Mouse (Mus musculus): ENCODE measurements around the gene Prom2. TPM values are rescaled to one million over a fixed set of nuclear protein-coding genes. Genes with fewer than 3 reads are reported as not detected.

Prom2 gene
- total RNA-seq (2017) = not detected in 3 replicates

DNA sequence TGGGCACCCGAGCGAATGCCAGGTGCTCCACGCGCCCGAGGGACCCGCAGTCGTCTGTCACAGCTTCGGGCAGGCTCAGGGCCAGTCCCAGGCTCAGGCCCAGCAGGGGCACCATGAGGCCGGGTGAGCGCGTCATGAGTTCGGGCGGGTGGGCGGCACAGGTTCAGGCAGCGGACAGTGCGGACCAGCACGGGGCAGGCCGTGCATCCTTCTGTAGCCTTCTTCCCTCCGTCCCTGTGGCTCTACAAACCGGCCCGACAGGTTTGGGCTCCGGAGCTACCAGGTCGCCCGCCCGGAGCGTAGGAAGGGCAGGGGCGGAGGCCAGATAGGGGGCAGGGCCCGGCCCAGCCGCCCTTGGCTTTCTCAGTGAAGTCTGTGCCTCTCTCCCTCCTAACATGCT lies at the start of gene Prom2:
Prom2 (minus strand) TSS at position 283 of the 400 bp plus-strand sequence.
- ATAC-seq (replicated peaks; ENCODE audit: insufficient number of reproducible peaks, low FRiP score, low TSS enrichment, poor library complexity, severe bottlenecking) = no peak

GRCm38 (mm10) chr2:127590840-127591239 lies 49.6 kb upstream of the Prom2 start:
- ATAC-seq (replicated peaks; ENCODE audit: insufficient number of reproducible peaks, low FRiP score, low TSS enrichment, poor library complexity, severe bottlenecking) = no peak

DNA sequence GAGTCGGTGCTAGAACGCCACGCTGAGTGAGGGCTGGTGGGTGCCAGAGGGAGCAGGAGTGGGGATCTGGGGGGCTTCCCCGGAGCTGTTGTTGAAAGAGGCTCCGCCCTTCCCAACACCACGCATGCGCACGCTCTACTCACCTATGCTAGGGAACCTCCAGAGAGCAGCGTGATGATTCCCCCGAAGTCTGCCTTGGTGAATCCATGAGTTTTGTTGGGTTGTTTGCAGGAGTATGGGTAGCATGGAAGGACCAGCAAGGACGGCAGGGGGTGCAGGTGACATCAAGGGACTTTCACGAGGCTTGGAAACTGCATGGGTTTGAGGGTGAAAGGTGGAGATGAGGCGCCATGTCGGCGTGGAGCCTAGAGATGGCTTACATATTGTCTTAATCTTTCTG lies 48.9 kb upstream of the Prom2 start:
- ATAC-seq (replicated peaks; ENCODE audit: insufficient number of reproducible peaks, low FRiP score, low TSS enrichment, poor library complexity, severe bottlenecking) = no peak

GRCm38 (mm10) chr2:127588897-127589296 lies 47.6 kb upstream of the Prom2 start:
- no peak for ATAC-seq (replicated peaks; ENCODE audit: insufficient number of reproducible peaks, low FRiP score, low TSS enrichment, poor library complexity, severe bottlenecking)

DNA sequence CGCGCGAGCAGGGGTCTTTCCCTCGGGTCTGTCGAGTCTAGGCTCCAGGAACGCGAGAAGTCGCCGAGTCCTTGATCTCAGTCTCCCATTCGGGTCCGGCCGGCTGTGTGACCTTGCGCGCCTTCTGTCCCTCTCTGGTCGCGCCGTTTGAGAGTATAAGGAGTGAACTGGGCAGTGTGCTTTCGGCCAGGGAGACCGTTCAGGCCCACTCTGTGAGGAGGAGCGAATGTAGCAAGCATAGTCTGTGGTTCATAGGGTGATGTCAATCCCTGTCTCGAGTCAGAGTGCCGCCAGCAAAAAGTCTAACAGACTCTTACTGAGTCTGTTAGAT lies 46.2 kb upstream of the Prom2 start:
- ATAC-seq (replicated peaks; ENCODE audit: insufficient number of reproducible peaks, low FRiP score, low TSS enrichment, poor library complexity, severe bottlenecking) = no peak

- ATAC-seq (replicated peaks; ENCODE audit: insufficient number of reproducible peaks, low FRiP score, low TSS enrichment, poor library complexity, severe bottlenecking) = peak; percentile 64
Measured at GRCm38 (mm10) chr2:127586694-127587513, 45.6 kb upstream of the Prom2 start, which contains the start of the genes Zfp661 and Mrps5. TSS of gene Zfp661 (minus strand) at chr2:127587094. TSS of gene Mrps5 (plus strand) at chr2:127587222.

- peak; percentile 92 for ATAC-seq (replicated peaks; ENCODE audit: insufficient number of reproducible peaks, low FRiP score, low TSS enrichment, poor library complexity, severe bottlenecking)
Measured at GRCm38 (mm10) chr2:127584436-127584858, 43.2 kb upstream of the Prom2 start.

- ATAC-seq (replicated peaks; ENCODE audit: insufficient number of reproducible peaks, low FRiP score, low TSS enrichment, poor library complexity, severe bottlenecking) = no peak
Measured at GRCm38 (mm10) chr2:127573322-127573721, 32.1 kb upstream of the Prom2 start.

DNA sequence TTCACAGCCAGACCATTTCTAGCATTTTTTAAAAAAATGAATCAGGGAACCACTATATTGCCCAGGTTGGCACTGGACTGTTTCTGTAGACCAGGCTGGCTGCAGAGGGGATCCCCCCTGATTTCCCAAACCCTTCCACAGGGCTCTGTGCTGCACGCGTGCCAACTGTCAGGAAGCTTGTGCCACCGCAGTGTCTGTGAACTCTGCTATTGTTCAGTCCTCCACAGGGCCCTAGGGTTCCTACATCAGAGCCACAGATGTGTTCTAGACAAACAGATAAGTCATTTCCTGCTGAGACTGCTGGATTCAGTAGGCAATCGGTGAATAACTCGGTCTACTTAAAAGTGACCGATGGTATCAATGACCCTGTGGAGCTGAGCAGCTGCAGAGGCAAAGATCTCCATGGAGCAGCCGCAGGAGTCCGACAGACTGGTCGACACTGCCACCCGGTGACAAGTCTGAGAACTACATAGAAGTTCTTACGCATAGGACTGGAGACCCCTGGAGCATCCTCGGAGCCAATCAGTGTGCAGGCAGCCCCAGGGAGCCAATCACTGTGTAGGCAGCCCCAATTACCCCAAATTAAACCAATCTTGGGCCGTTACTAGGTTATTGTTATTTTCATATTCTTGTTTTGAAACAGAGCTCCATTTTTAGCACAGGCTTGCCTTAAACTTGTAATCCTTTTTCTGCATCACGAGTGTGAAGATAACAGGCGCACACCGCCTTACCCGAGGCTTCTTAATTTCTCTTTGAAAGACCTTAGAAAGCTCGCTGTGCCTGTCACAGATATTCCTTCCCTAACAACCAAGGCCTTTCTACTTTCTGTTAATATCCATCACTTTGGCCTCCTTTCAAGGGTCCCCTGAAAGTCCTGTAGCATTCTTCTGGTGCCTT lies 18.1 kb upstream of the Prom2 start:
- peak; percentile 87 for ATAC-seq (replicated peaks; ENCODE audit: insufficient number of reproducible peaks, low FRiP score, low TSS enrichment, poor library complexity, severe bottlenecking)

DNA sequence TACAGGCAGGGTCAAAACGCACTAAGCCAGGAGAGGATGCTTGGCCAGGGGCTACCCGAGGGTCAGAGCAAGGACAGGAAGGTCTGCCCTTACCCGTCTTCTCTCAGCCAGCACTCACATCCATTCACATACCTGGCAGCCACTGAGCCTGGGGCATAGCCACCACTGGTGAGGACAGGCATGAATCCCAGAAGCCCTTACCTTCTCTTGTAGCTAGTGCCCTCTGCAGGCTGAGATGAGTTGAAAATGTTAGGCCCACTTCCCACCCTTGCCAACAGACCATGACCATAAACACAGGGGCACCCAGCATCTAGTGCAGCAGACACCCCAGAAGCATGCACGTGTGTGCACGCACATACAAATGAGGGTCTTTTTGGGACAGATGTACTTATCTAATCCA lies 9.8 kb upstream of the Prom2 start:
- ATAC-seq (replicated peaks; ENCODE audit: insufficient number of reproducible peaks, low FRiP score, low TSS enrichment, poor library complexity, severe bottlenecking) = no peak

- no peak for ATAC-seq (replicated peaks; ENCODE audit: insufficient number of reproducible peaks, low FRiP score, low TSS enrichment, poor library complexity, severe bottlenecking)
Measured at GRCm38 (mm10) chr2:127550446-127550845, 9.2 kb upstream of the Prom2 start.

GRCm38 (mm10) chr2:127549711-127550110 lies 8.4 kb upstream of the Prom2 start:
- ATAC-seq (replicated peaks; ENCODE audit: insufficient number of reproducible peaks, low FRiP score, low TSS enrichment, poor library complexity, severe bottlenecking) = no peak

DNA sequence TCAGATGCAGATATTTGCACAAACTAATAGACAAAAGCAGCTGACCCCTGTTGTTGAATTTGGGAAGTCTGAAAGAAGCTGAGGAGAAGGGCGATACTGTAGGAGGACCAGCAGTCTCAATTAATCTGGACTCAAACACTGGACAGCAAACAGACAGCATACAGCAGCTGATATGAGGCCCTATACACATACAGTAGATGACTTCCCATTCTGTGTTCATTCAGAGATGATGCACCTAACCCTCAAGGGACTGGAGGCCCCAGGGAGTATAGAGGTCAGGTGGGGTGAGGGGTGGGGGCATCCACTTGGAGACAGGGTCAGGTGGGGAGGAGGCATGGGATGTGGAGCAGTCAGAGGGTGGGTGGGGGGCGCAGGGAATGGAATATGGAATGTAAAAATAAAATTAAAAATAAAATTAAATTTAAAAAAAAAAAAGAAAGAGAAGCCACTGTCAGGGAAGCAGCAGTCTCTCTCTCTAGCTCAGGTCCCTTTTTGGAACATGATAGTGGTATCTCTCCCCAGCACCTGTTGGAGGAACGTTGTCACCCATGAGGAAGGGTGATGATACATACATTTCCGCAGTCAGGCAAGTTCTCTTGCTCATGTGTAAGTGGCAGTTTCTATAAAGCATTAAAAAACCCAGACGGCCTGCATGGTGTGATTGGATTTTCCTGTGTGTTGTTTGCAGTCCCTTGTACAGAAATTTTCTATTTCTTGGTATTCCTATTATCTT lies 7.2 kb upstream of the Prom2 start:
- no peak for ATAC-seq (replicated peaks; ENCODE audit: insufficient number of reproducible peaks, low FRiP score, low TSS enrichment, poor library complexity, severe bottlenecking)

GRCm38 (mm10) chr2:127541697-127542096 lies 430 bp upstream of the Prom2 start:
- ATAC-seq (replicated peaks; ENCODE audit: insufficient number of reproducible peaks, low FRiP score, low TSS enrichment, poor library complexity, severe bottlenecking) = no peak

DNA sequence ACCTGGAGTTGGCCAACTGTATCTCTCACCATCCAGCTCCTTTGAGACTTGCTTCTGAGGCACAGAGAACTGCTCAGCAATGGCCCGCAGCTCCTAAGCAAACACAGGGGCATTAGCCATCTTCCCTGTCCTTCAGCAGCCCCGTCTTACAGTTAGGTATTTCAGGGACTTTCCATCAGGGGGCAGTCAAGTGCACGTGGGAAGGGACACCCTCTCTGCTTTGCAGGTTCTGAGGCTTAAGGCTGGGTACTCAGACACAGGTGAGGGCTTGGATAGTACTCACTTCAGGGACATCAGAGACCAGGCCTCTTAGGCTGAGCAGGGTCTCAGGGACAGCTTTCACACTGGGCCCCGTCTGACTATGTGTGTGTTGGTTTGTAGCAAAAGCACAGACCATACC lies 1.8 kb downstream of the Prom2 start:
- ATAC-seq (replicated peaks; ENCODE audit: insufficient number of reproducible peaks, low FRiP score, low TSS enrichment, poor library complexity, severe bottlenecking) = no peak

GRCm38 (mm10) chr2:127537548-127537947 lies 3.7 kb downstream of the Prom2 start:
- ATAC-seq (replicated peaks; ENCODE audit: insufficient number of reproducible peaks, low FRiP score, low TSS enrichment, poor library complexity, severe bottlenecking) = no peak

DNA sequence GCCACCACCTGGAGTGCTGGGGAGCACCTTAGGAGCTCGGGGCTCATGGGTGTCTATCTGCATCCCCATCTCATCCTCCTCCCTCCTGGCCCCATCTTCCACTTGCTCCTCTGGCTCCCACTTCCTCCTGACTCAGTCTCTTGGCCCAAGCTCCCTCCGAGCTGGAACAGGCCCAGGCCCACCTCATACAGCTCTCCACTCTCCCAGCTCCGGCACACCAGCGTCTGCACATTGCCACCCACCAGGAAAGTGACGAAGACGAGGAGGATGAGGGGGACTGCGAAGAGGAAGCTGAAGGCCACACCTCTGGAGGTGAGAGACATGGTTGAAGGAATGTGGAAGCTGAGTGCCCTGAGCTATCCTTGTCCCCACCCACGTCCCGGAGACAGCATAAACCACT lies 5.9 kb downstream of the Prom2 start:
- ATAC-seq (replicated peaks; ENCODE audit: insufficient number of reproducible peaks, low FRiP score, low TSS enrichment, poor library complexity, severe bottlenecking) = no peak

DNA sequence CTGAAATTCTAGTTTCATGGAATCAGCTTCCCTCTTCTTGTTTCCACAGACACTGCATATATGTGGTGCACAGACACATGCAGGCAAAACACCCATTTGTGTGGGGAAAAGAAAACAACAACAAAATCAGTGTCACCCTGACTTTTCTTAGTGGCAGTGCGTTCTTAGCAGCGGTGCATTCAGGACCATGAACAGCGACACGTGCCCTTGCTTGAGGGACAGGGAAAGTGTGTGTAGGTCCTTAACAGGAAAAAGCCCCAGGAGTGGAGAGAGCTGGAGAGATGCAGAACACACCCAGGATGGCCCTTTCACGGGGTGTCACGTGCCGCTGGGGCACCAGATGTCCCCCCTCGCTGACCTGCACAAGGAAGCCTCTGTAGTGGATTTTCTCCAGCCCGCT lies 8.9 kb downstream of the Prom2 start:
- ATAC-seq (replicated peaks; ENCODE audit: insufficient number of reproducible peaks, low FRiP score, low TSS enrichment, poor library complexity, severe bottlenecking) = no peak

DNA sequence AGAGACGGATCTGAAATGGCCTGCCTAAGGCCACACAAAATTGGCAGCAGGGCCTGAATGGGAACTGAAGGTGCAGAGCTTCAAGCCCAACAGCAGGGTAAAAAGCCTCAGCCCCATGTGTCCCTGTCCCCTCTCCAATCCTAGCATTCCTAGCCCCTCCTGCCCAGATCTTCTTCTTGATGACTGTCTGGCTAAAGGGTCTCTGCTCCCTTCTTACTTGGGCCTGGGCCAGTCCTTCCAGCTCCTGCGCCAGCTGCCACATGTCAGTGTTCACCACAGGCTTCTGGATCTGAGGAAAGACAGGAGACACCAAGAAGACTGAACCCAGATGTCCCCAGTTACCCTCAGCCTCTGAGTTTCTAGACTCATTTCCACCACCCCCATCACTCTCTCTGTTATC lies 9.7 kb downstream of the Prom2 start:
- no peak for ATAC-seq (replicated peaks; ENCODE audit: insufficient number of reproducible peaks, low FRiP score, low TSS enrichment, poor library complexity, severe bottlenecking)
